Mouse (Mus musculus): Measurements from ENCODE around the gene Olfr1271.
"Not testable (repeated sequence)": the region's sequence is repeated elsewhere in the genome, so short reads cannot be mapped to it uniquely, and the experiment has no call there.

Olfr1271 gene

DNA sequence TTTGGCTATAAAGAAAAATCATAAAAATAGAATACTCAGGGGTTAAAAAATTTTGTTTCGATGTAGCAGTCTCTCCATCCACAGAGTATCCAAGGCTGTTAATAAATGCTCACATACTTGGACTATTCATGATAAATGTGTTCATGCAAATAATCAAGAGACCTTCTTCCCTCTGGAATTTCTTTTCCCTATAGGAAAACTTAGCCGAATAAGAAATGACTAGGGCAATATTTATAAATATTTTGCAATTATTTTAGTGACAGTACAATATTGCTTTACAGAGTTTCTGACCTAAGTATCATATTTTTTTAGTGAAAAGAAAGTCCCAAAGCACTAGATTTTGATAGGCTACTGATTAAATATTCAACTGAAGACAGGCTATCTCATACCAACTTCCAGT lies at the start of gene Olfr1271:
TSS of gene Olfr1271 (minus strand) at position 101 of the 400 bp plus-strand sequence.
- DNase-seq: no peak

DNA sequence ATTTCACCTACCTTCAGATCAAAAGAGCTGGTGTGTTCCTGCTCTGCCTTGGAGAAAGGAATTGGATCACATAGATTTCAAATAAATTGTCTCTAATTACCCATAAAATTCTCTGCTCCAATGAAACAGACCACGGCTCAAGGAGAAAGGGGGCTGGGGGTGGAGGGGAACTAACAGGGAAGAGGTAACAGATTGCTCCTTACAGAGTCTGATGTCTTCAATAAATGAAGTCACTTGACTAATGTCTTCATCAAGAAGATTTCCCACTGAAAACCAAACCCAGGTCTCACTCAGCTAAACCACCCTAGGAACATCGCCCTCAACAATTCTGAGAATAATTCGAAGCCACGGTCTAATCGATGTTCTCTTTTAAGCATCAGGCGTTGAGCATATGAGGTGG lies 21.9 kb upstream of the Olfr1271 start, which contains the start of gene Olfr1272:
TSS of gene Olfr1272 (minus strand) at position 101 of the 400 bp plus-strand sequence.
- no peak for DNase-seq

DNA sequence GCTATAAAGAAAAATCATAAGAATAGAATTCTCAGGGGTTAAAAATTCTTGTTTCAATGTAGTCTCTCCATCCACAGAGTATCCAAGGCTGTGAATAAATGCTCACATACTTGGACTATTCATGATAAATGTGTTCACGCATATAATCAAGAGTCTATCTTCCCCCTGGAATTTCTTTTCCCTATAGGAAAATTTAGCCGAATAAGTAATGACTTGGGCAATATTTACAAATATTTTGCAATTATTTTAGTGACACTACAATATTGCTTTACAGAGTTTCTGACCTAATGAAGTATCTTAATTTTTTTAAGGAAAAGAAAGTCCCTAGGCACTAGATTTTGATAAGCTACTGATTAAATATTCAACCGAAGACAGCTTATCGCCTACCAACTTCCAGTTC lies 13.3 kb downstream of the Olfr1271 start, which contains the start of gene Olfr142:
TSS of gene Olfr142 (minus strand) at position 101 of the 400 bp plus-strand sequence.
- DNase-seq: no peak

DNA sequence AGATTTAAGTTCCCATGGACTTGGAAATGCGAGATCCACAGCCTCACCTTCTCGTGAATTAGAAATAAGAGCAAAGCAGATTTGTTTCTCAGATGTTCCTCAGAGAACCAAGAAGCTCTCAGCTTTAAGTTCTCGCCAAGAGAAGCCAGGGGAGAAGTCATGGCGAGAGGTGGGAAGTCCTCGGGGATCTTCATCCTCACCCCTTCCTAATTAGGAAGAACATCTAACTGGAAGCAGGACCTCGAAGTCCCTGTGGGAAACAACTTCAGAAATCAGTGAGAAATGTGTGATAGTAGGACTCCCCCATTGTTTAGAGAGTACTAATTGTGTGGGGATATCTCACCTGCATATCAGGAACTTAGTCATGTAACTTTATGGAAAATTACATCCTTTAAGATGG lies 46.4 kb downstream of the Olfr1271 start, which contains the start of gene Olfr1506:
TSS of gene Olfr1506 (minus strand) at position 101 of the 400 bp plus-strand sequence.
- DNase-seq: not testable (repeated sequence)

All from cerebellum, adult 11-12 months (tissue).